Mouse (Mus musculus): ENCODE results near the gene Dpp4. TPM values are rescaled to one million over a fixed set of nuclear protein-coding genes. Genes with fewer than 3 reads are reported as not detected.

Dpp4 gene
- polyA plus RNA-seq, 1 experiment from 2014 or later, result 0.88 TPM

DNA sequence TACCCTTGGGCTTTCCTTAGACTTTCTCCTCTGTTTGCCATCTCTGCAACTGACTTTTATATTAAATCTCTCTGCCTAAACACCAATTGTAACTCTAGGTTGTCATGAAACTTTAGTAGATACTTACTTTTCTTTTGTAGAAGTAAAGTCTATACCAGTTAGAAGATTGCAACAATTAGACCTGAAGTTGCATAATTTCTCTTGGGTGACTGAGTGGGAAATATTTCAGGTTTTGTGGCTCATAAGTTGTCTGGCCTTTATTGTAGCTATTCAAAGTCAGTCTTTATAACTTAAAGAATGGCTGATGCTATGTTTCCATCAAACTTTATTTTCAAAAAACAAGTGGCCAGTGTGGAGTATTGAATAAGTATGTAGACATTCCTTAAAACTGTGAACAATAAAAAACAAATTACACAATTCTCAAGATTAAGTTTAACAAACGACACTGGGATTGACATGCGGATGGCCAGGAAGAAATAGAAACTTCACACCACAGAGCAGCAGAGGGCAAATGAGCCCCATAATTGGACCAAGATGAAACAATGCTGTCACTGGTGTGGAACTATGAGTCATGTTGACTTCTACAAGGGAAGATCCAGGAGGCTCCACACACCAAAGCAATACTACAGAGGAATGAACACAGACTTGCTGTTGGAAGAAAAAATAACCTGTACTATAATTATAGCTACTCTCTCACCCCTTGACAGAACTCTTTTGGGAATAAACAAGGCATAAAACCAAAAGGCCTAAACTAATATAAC is 13.7 kb downstream of the Dpp4 start:
- H3K9ac ChIP-seq (replicated peaks; ENCODE audit: low read depth, low read length), result no peak overlapping the region
- no peaks in the 10 kb centered on the region for H3K9me3 ChIP-seq (ENCODE audit: control insufficient read depth, low read length)
- H3K27me3 ChIP-seq (ENCODE audit: control insufficient read depth, insufficient read depth, low read length), result no peaks in the 10 kb centered on the region
- H3K4me1 ChIP-seq (ENCODE audit: control insufficient read depth, insufficient read depth, low read length), result no peaks in the 10 kb centered on the region
- no peak for ATAC-seq (ENCODE audit: low read depth)
- H3K27ac ChIP-seq (ENCODE audit: low read depth, low read length), result no peak overlapping the region
- no peak overlapping the region for H3K4me2 ChIP-seq (ENCODE audit: low read depth, low read length)
- no peaks in the 10 kb centered on the region for H3K36me3 ChIP-seq (ENCODE audit: control insufficient read depth, insufficient read depth, low read length)
- 91% methylated on average over 2 of the region's 2 CpGs for WGBS
- no peak overlapping the region for H3K4me3 ChIP-seq (ENCODE audit: low read depth, low read length)

DNA sequence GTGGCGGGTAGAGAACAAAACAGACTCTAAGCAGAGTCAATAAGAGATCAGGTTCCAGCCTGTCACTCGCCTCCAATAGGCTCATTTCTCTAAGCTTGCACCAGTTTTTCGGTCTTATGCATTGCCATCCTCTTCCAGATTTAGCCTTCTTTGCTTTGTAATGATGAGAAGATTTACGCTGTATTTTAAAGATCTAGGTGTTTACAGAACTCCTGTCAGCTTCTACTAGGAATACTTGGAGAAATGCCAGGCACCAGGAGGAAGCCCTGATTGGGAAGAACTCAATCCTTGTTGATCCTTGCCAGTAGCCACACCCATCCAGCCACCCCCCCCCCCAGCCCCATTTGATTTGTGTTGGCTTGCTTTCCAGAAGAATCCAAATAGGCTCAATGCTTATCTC is 14.4 kb downstream of the Dpp4 start:
- no peak overlapping the region for H3K4me2 ChIP-seq (ENCODE audit: low read depth, low read length)
- no peaks in the 10 kb centered on the region for H3K27me3 ChIP-seq (ENCODE audit: control insufficient read depth, insufficient read depth, low read length)
- no peaks in the 10 kb centered on the region for H3K4me1 ChIP-seq (ENCODE audit: control insufficient read depth, insufficient read depth, low read length)
- no peak overlapping the region for H3K27ac ChIP-seq (ENCODE audit: low read depth, low read length)
- no peak overlapping the region for H3K9ac ChIP-seq (replicated peaks; ENCODE audit: low read depth, low read length)
- no peaks in the 10 kb centered on the region for H3K9me3 ChIP-seq (ENCODE audit: control insufficient read depth, low read length)
- H3K36me3 ChIP-seq (ENCODE audit: control insufficient read depth, insufficient read depth, low read length), result no peaks in the 10 kb centered on the region
- ATAC-seq (ENCODE audit: low read depth), result no peak
- H3K4me3 ChIP-seq (ENCODE audit: low read depth, low read length), result no peak overlapping the region
- WGBS, result 82% methylated on average over 4 of the region's 4 CpGs

DNA sequence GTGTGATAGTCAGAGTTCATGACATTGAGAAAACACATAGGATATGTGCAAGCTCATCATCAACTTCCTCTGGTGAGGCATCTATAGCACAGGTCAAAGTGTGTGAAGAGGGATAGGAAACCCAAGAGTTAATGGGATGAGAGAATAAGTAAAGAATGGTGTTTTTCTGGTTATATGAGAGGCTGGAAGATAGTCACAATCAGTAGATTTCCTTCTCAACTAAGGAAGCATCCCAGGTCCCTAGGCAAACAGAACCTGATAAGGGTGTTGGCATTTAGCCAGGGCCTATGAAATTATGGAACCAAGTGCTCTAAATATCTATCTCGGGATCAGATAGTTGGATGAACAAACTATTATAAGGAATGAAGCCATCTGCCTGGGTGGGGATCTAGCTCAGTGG is 15.2 kb downstream of the Dpp4 start:
- no peaks in the 10 kb centered on the region for H3K36me3 ChIP-seq (ENCODE audit: control insufficient read depth, insufficient read depth, low read length)
- H3K4me1 ChIP-seq (ENCODE audit: control insufficient read depth, insufficient read depth, low read length), result no peaks in the 10 kb centered on the region
- no peak overlapping the region for H3K27ac ChIP-seq (ENCODE audit: low read depth, low read length)
- no peak overlapping the region for H3K4me2 ChIP-seq (ENCODE audit: low read depth, low read length)
- no peak overlapping the region for H3K4me3 ChIP-seq (ENCODE audit: low read depth, low read length)
- no peak overlapping the region for H3K9ac ChIP-seq (replicated peaks; ENCODE audit: low read depth, low read length)
- no peaks in the 10 kb centered on the region for H3K9me3 ChIP-seq (ENCODE audit: control insufficient read depth, low read length)
- no peaks in the 10 kb centered on the region for H3K27me3 ChIP-seq (ENCODE audit: control insufficient read depth, insufficient read depth, low read length)
- no peak for ATAC-seq (ENCODE audit: low read depth)
- WGBS, result 82% methylated on average over 1 of the region's 1 CpGs

DNA sequence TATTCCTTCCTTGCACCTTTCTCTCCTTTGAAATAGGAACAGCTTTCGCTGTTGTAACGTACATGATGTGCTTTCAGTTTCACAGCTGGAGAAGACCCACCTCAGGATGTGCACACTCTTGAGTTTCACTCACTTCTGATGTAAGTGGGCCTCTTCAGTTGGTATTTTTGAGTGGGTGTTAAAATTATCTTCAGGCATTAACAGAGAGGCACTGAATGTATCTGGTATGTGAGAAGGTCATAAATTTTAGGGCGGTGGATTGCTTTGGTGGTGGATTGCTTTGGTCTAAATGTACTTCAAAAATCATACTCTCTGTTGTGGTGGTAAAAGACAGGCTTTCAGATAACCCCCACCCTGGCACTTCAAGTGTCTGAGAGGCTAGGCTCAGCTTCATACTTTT is 17.2 kb downstream of the Dpp4 start:
- H3K27me3 ChIP-seq (ENCODE audit: control insufficient read depth, insufficient read depth, low read length), result no peaks in the 10 kb centered on the region
- H3K9me3 ChIP-seq (ENCODE audit: control insufficient read depth, low read length), result no peaks in the 10 kb centered on the region
- H3K4me3 ChIP-seq (ENCODE audit: low read depth, low read length), result no peak overlapping the region
- ATAC-seq (ENCODE audit: low read depth), result no peak
- H3K36me3 ChIP-seq (ENCODE audit: control insufficient read depth, insufficient read depth, low read length), result no peaks in the 10 kb centered on the region
- 90% methylated on average over 3 of the region's 3 CpGs for WGBS
- no peak overlapping the region for H3K9ac ChIP-seq (replicated peaks; ENCODE audit: low read depth, low read length)
- H3K27ac ChIP-seq (ENCODE audit: low read depth, low read length), result no peak overlapping the region
- H3K4me1 ChIP-seq (ENCODE audit: control insufficient read depth, insufficient read depth, low read length), result no peaks in the 10 kb centered on the region
- H3K4me2 ChIP-seq (ENCODE audit: low read depth, low read length), result no peak overlapping the region

DNA sequence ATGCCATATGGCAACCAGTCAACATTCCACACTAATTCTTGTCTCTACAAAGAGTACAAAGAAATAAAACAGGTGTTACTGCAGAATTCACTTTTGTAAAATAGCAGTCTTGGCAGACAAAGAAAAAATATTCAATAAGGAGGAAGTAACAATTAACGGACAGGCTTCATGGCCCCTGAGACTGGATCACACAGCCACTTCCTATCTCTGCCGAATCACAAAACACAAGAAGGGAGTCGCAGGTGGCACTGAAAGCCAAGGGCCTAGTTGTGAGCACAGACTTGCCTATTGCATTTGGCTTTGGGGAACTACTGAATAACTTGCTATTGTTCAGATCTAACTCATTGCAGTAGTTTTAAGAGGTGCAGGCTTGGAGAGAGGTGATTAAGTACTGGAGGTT is 19.9 kb downstream of the Dpp4 start:
- no peak overlapping the region for H3K4me2 ChIP-seq (ENCODE audit: low read depth, low read length)
- H3K4me1 ChIP-seq (ENCODE audit: control insufficient read depth, insufficient read depth, low read length), result no peaks in the 10 kb centered on the region
- no peak overlapping the region for H3K4me3 ChIP-seq (ENCODE audit: low read depth, low read length)
- no peak overlapping the region for H3K9ac ChIP-seq (replicated peaks; ENCODE audit: low read depth, low read length)
- no peaks in the 10 kb centered on the region for H3K36me3 ChIP-seq (ENCODE audit: control insufficient read depth, insufficient read depth, low read length)
- H3K27ac ChIP-seq (ENCODE audit: low read depth, low read length), result no peak overlapping the region
- no peaks in the 10 kb centered on the region for H3K27me3 ChIP-seq (ENCODE audit: control insufficient read depth, insufficient read depth, low read length)
- no peaks in the 10 kb centered on the region for H3K9me3 ChIP-seq (ENCODE audit: control insufficient read depth, low read length)
- ATAC-seq (ENCODE audit: low read depth), result no peak
- WGBS, result 88% methylated on average over 3 of the region's 3 CpGs

DNA sequence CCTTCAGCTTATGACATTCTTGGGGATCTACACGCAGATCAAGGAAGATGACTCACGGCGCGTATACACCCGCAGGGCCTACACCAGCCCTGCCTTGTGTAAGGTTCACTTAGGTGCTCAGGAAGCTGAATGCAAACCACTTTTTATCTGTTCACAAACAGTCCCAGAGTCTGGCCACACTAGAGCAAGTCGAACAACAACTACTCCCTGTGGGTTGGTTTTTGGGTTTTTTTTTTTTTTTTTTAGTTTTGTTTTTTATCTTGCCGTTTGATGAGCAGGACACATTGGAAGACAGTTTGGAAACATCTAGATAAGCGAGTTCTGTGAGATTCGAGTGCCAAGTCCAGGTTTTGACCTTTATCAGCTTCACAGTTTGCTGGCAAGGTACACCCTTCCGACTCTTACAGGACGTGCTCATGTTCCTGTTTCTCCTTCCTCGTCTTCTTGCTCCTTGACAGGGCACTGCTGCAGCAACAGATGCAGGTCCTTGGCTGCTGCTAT is 21.0 kb downstream of the Dpp4 start:
- H3K9ac ChIP-seq (replicated peaks; ENCODE audit: low read depth, low read length), result no peak overlapping the region
- WGBS, result 91% methylated on average over 12 of the region's 12 CpGs
- ATAC-seq (ENCODE audit: low read depth), result no peak

DNA sequence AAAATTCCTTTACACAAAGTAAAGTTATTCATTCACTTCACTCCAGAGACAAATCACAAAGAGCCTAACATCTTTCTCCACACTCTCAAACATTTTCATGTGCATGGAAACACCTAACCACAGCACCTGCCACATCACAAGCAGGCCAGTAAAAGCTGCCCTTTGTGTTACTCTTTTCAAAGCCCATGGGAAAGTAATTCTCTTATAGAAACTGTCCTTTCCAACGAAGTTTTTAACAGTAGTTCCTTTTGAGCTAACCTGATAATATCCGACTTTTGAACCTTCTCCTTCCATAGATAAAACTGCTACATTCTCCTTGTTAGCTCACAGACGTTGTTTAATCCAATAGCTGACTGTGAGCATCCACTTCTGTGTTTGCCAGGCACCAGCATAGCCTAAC is 21.7 kb downstream of the Dpp4 start:
- no peaks in the 10 kb centered on the region for H3K4me1 ChIP-seq (ENCODE audit: control insufficient read depth, insufficient read depth, low read length)
- H3K4me3 ChIP-seq (ENCODE audit: low read depth, low read length), result no peak overlapping the region
- no peaks in the 10 kb centered on the region for H3K9me3 ChIP-seq (ENCODE audit: control insufficient read depth, low read length)
- H3K36me3 ChIP-seq (ENCODE audit: control insufficient read depth, insufficient read depth, low read length), result no peaks in the 10 kb centered on the region
- H3K4me2 ChIP-seq (ENCODE audit: low read depth, low read length), result no peak overlapping the region
- no peak for ATAC-seq (ENCODE audit: low read depth)
- H3K27ac ChIP-seq (ENCODE audit: low read depth, low read length), result no peak overlapping the region
- H3K27me3 ChIP-seq (ENCODE audit: control insufficient read depth, insufficient read depth, low read length), result no peaks in the 10 kb centered on the region
- 68% methylated on average over 3 of the region's 3 CpGs for WGBS
- H3K9ac ChIP-seq (replicated peaks; ENCODE audit: low read depth, low read length), result no peak overlapping the region

More for the DNA sequence above, 21.0 kb downstream of the Dpp4 start:
- Histone ChIP-seq H3K4me3 (ENCODE audit: low read depth, low read length) (no peak overlapping the region), H3K36me3 (ENCODE audit: control insufficient read depth, insufficient read depth, low read length) (no peaks in the 10 kb centered on the region), H3K4me1 (ENCODE audit: control insufficient read depth, insufficient read depth, low read length) (no peaks in the 10 kb centered on the region), H3K9me3 (ENCODE audit: control insufficient read depth, low read length) (no peaks in the 10 kb centered on the region), H3K27me3 (ENCODE audit: control insufficient read depth, insufficient read depth, low read length) (no peaks in the 10 kb centered on the region), H3K4me2 (ENCODE audit: low read depth, low read length) (no peak overlapping the region), H3K27ac (ENCODE audit: low read depth, low read length) (no peak overlapping the region)

DNA sequence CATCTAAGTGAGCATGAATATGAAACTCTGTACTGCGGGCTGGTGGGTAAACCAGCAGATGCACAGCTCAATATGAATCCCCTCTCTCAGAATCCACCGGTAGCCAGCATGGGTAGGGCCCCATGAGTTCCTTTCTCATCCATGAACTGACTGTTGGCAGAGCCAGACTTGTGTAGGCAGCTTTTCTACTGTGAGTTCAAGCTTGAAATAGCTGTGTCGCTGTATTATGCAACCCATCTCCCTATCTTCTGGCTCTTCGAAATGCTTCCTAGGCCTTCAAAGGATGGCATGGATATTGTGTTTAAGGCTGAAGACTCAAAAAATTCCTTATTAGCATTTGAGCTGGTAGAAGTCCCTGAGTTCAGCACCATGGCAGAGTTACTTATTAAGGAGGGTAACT is 23.2 kb downstream of the Dpp4 start:
- H3K4me2 ChIP-seq (ENCODE audit: low read depth, low read length), result no peak overlapping the region
- no peak overlapping the region for H3K27ac ChIP-seq (ENCODE audit: low read depth, low read length)
- no peaks in the 10 kb centered on the region for H3K36me3 ChIP-seq (ENCODE audit: control insufficient read depth, insufficient read depth, low read length)
- no peaks in the 10 kb centered on the region for H3K9me3 ChIP-seq (ENCODE audit: control insufficient read depth, low read length)
- no peaks in the 10 kb centered on the region for H3K27me3 ChIP-seq (ENCODE audit: control insufficient read depth, insufficient read depth, low read length)
- no peaks in the 10 kb centered on the region for H3K4me1 ChIP-seq (ENCODE audit: control insufficient read depth, insufficient read depth, low read length)
- H3K4me3 ChIP-seq (ENCODE audit: low read depth, low read length), result no peak overlapping the region
- no peak overlapping the region for H3K9ac ChIP-seq (replicated peaks; ENCODE audit: low read depth, low read length)
- no peak for ATAC-seq (ENCODE audit: low read depth)
- 96% methylated on average over 4 of the region's 4 CpGs for WGBS

DNA sequence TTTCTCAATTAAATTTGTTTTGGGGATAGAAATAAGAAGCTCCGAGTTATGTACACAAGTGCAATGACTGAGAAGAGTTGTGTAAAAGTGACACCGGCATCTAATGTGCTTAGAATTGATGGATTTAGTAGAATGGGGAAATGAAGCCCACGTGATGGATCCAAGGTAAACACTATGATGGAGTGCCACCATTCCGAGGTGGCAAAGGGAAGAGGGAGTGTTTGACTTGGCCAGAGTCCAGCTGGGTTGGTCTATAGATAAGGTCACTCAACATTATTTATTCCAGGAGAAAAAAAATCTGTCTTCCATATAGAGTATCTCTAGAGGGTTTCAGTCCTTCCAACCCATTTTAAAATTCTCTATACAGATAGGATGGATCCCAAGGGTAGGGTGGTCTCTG is 28.8 kb downstream of the Dpp4 start:
- no peaks in the 10 kb centered on the region for H3K4me1 ChIP-seq (ENCODE audit: control insufficient read depth, insufficient read depth, low read length)
- no peaks in the 10 kb centered on the region for H3K27me3 ChIP-seq (ENCODE audit: control insufficient read depth, insufficient read depth, low read length)
- WGBS, result 84% methylated on average over 4 of the region's 4 CpGs
- H3K9ac ChIP-seq (replicated peaks; ENCODE audit: low read depth, low read length), result no peak overlapping the region
- H3K4me3 ChIP-seq (ENCODE audit: low read depth, low read length), result no peak overlapping the region
- no peaks in the 10 kb centered on the region for H3K36me3 ChIP-seq (ENCODE audit: control insufficient read depth, insufficient read depth, low read length)
- H3K4me2 ChIP-seq (ENCODE audit: low read depth, low read length), result no peak overlapping the region
- no peak overlapping the region for H3K27ac ChIP-seq (ENCODE audit: low read depth, low read length)
- ATAC-seq (ENCODE audit: low read depth), result no peak
- no peaks in the 10 kb centered on the region for H3K9me3 ChIP-seq (ENCODE audit: control insufficient read depth, low read length)

Data from neural tube, embryonic 14.5 days (tissue).